Mouse (Mus musculus): Measurements from ENCODE around the gene Zmynd11. TPM values are rescaled to one million over a fixed set of nuclear protein-coding genes. Genes with fewer than 3 reads are reported as not detected.

The Zmynd11 gene
- total RNA-seq, 2 experiments from 2014 or later: 94.2 to 104 TPM

- intact Hi-C loops (cut with DNase I): no loop called here
- no peak for DNase-seq
- TF ChIP-seq CTCF (IDR thresholded peaks at IDR 0.05): no peak
- Histone ChIP-seq H3K27ac (no peak overlapping the region; the same call in 1 of the 2 replicates), H3K4me3 (no peak overlapping the region)
These were observed 56.5 kb downstream of the Zmynd11 start for GRCm38 (mm10) chr13:9708433-9709240.

- no peak for TF ChIP-seq CTCF (IDR thresholded peaks at IDR 0.05)
- Histone ChIP-seq H3K4me3 (no peak overlapping the region), H3K27ac (no peak overlapping the region)
- DNase-seq: no peak
- intact Hi-C loops (cut with DNase I): no loop called here
These were observed 58.4 kb downstream of the Zmynd11 start for GRCm38 (mm10) chr13:9706720-9707119.

- DNase-seq: no peak
- no peak overlapping the region for H3K27ac ChIP-seq
- no peak overlapping the region for H3K4me3 ChIP-seq
- TF ChIP-seq CTCF (IDR thresholded peaks at IDR 0.05): no peak
- intact Hi-C loops (cut with DNase I): no loop called here
These were observed 62.4 kb downstream of the Zmynd11 start for GRCm38 (mm10) chr13:9702615-9703235.

- intact Hi-C loops (cut with DNase I): no loop called here
- DNase-seq: no peak
- H3K27ac ChIP-seq: no peak overlapping the region
- no peak overlapping the region for H3K4me3 ChIP-seq
- TF ChIP-seq CTCF (IDR thresholded peaks at IDR 0.05): no peak
These were observed 67.8 kb downstream of the Zmynd11 start for GRCm38 (mm10) chr13:9697340-9697739.

GRCm38 (mm10) chr13:9695809-9696208, 69.3 kb downstream of the Zmynd11 start:
- TF ChIP-seq CTCF (IDR thresholded peaks at IDR 0.05): no peak
- intact Hi-C loops (cut with DNase I): no loop called here
- Histone ChIP-seq H3K27ac (no peak overlapping the region), H3K4me3 (no peak overlapping the region)
- DNase-seq: no peak

GRCm38 (mm10) chr13:9695403-9695802, 69.7 kb downstream of the Zmynd11 start:
- Histone ChIP-seq H3K27ac (no peak overlapping the region), H3K4me3 (no peak overlapping the region)
- TF ChIP-seq CTCF (IDR thresholded peaks at IDR 0.05): no peak
- intact Hi-C loops (cut with DNase I): no loop called here
- DNase-seq: no peak

GRCm38 (mm10) chr13:9694651-9695050, 70.5 kb downstream of the Zmynd11 start:
- intact Hi-C loops (cut with DNase I): no loop called here
- peak; percentile 10; the same call in 1 of the 2 replicates for TF ChIP-seq CTCF (IDR thresholded peaks at IDR 0.05)
- H3K27ac ChIP-seq: no peak overlapping the region
- H3K4me3 ChIP-seq: no peak overlapping the region
- DNase-seq: no peak

- no peak overlapping the region for H3K4me3 ChIP-seq
- no peak for TF ChIP-seq CTCF (IDR thresholded peaks at IDR 0.05)
- H3K27ac ChIP-seq: no peak overlapping the region
- intact Hi-C loops (cut with DNase I): no loop called here
- DNase-seq: no peak
These were observed 72.3 kb downstream of the Zmynd11 start for GRCm38 (mm10) chr13:9692876-9693275.

GRCm38 (mm10) chr13:9689366-9689765, 75.8 kb downstream of the Zmynd11 start:
- intact Hi-C loops (cut with DNase I): no loop called here
- H3K27ac ChIP-seq: no peak overlapping the region
- H3K4me3 ChIP-seq: no peak overlapping the region
- no peak for DNase-seq
- no peak for TF ChIP-seq CTCF (IDR thresholded peaks at IDR 0.05)

- no peak for DNase-seq
- Histone ChIP-seq H3K27ac (no peak overlapping the region), H3K4me3 (no peak overlapping the region)
- intact Hi-C loops (cut with DNase I): no loop called here
- no peak for TF ChIP-seq CTCF (IDR thresholded peaks at IDR 0.05)
These were observed 78.4 kb downstream of the Zmynd11 start for GRCm38 (mm10) chr13:9686765-9687164.

GRCm38 (mm10) chr13:9686261-9686660, 78.9 kb downstream of the Zmynd11 start:
- intact Hi-C loops (cut with DNase I): no loop called here
- no peak for DNase-seq
- Histone ChIP-seq H3K4me3 (no peak overlapping the region), H3K27ac (no peak overlapping the region)
- no peak for TF ChIP-seq CTCF (IDR thresholded peaks at IDR 0.05)

GRCm38 (mm10) chr13:9684153-9684923, 80.8 kb downstream of the Zmynd11 start:
- TF ChIP-seq CTCF (IDR thresholded peaks at IDR 0.05): no peak
- intact Hi-C loops (cut with DNase I): loop anchor here (5.0 kb wide), 1 partner anchor 83 kb away; the partner anchor contains the start of gene Zmynd11
- no peak for DNase-seq
- no peak overlapping the region for H3K4me3 ChIP-seq
- no peak overlapping the region for H3K27ac ChIP-seq

GRCm38 (mm10) chr13:9683280-9683679, 81.8 kb downstream of the Zmynd11 start:
- TF ChIP-seq CTCF (IDR thresholded peaks at IDR 0.05): no peak
- DNase-seq: no peak
- intact Hi-C loops (cut with DNase I): loop anchor here (5.0 kb wide), 1 partner anchor 84 kb away; the partner anchor contains the start of gene Zmynd11
- Histone ChIP-seq H3K4me3 (no peak overlapping the region), H3K27ac (no peak overlapping the region)

Measured in gastrocnemius, adult 2 months (tissue).